Mouse (Mus musculus) hindbrain, embryonic 16.5 days (tissue): ENCODE results near the gene Sag. TPM values are rescaled to one million over a fixed set of nuclear protein-coding genes. Genes with fewer than 3 reads are reported as not detected.

Experiments used
- ATAC-seq: fragments of 200-750 bp; cut with Nextera tagmentation; 2 replicates; pipeline ENCODE4 v1.8.0; 2017; ENCODE audit warnings: moderate TSS enrichment, moderate library complexity
- H3K27ac ChIP-seq: fragments of 300-500 bp; sonication (generic); 2 replicates; pipeline ENCODE4 v1.5.1; 2014; ENCODE audit warnings: low read depth, mild to moderate bottlenecking, control low read depth, low read length, moderate library complexity
- H3K27me3 ChIP-seq: fragments of 300-500 bp; sonication (generic); replicated peaks from 2 replicates; pipeline ENCODE4 v1.6.1; 2014; ENCODE audit warnings: low read length; ENCODE audit not compliant: control insufficient read depth, insufficient read depth
- H3K36me3 ChIP-seq: fragments of 300-500 bp; sonication (generic); 2 replicates; pipeline ENCODE4 v1.6.1; 2014; ENCODE audit warnings: mild to moderate bottlenecking, low read length, moderate library complexity, mixed read lengths; ENCODE audit not compliant: control insufficient read depth, insufficient read depth
- H3K4me1 ChIP-seq: fragments of 300-500 bp; sonication (generic); 2 replicates; pipeline ENCODE4 v1.6.1; 2014; ENCODE audit warnings: low read depth, low read length; ENCODE audit not compliant: control insufficient read depth, insufficient read depth
- H3K4me2 ChIP-seq: fragments of 300-500 bp; sonication (generic); 2 replicates; pipeline ENCODE4 v1.6.1; 2014; ENCODE audit warnings: mild to moderate bottlenecking, low read length, control low read depth, moderate library complexity
- H3K4me3 ChIP-seq: fragments of 300-500 bp; sonication (generic); 2 replicates; pipeline ENCODE4 v1.5.1; 2014; ENCODE audit warnings: mild to moderate bottlenecking, low read length, control low read depth, moderate library complexity
- H3K9ac ChIP-seq: fragments of 300-500 bp; sonication (generic); 2 replicates; pipeline ENCODE4 v1.6.1; 2014; ENCODE audit warnings: low read depth, mild to moderate bottlenecking, control low read depth, low read length, moderate library complexity
- H3K9me3 ChIP-seq: fragments of 300-500 bp; sonication (generic); 2 replicates; pipeline ENCODE4 v1.6.1; 2014; ENCODE audit warnings: mild to moderate bottlenecking, low read length, moderate library complexity; ENCODE audit not compliant: control insufficient read depth
- WGBS: fragments of 180-500 bp; shearing (Covaris S2); extraction: QIAGEN DNeasy Blood & Tissue Kit; methylation state at CpG from one replicate; pipeline ENCODE4 v1.1.7; 2014; 5-methylcytosine and 5-hydroxymethylcytosine counted together
- polyA plus RNA-seq: library from polyadenylated mRNA; unstranded; fragments of >200 nt; fragmentation: Nextera tagmentation; extraction: Ambion mirVana; gene quantifications from 2 replicates; pipeline ENCODE4 v1.2.1, GENCODE M21; 2015

The Sag gene
- polyA plus RNA-seq, 1 experiment from 2014 or later: 1.7 TPM

DNA sequence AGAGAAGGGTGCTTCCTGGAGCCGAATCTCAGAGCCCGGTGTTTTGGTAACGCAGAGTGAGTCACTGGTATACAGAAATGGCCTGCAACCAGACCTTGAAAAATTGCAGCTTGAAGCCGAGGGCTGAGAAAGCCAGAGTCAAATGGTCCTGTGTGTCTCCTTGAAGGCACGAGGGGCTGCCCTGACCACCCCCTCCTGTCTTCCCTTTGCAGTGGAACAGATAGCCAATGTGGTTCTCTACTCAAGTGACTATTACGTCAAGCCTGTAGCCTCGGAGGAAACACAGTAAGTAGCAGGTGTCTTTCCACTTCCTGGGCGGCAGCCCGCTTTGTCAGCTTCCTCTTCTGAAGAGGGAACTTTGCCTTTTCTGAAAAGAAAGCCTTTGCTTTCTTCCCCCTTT is 24.7 kb downstream of the Sag start:
- no peak overlapping the region for H3K4me3 ChIP-seq
- no peak for ATAC-seq
- WGBS: 77% methylated on average over 9 of the region's 9 CpGs
- H3K4me1 ChIP-seq: no peaks in the 10 kb centered on the region
- H3K9ac ChIP-seq: no peak overlapping the region
- no peaks in the 10 kb centered on the region for H3K36me3 ChIP-seq
- H3K27ac ChIP-seq: no peak overlapping the region
- H3K4me2 ChIP-seq: no peak overlapping the region
- no peaks in the 10 kb centered on the region for H3K27me3 ChIP-seq
- no peaks in the 10 kb centered on the region for H3K9me3 ChIP-seq

DNA sequence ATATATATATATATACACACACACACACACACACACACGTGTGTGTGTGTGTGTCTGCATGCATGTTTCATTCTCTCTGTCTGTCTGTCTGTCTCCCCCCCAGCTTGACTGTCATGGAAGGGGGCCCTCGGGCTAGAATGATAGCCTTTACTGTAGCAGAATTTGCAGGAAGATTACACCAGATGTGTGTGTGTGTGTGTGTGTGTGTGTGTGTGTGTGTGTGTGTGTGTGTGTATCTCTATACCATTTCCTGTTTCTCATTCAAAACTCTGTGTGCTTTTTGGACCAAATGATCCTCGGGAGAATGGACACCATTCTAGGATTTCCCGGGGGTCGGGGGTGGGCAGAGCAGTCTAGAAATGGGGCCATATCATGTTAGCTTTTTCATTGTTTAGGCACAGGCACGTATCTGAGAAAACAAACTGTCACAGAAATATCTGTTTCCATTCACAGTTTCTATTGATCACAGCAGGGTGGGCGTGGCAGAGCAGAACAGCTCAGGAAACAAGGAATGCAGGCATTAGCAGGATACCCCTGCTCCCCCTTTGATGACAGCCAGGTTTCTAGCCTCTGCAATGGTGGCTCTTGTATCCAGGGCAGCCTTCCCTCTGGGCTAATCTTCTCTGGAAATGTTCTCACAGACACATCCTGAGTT is 25.6 kb downstream of the Sag start:
- H3K9ac ChIP-seq: no peak overlapping the region
- WGBS: 48% methylated on average over 7 of the region's 7 CpGs
- no peak overlapping the region for H3K4me3 ChIP-seq
- no peaks in the 10 kb centered on the region for H3K36me3 ChIP-seq
- H3K27ac ChIP-seq: no peak overlapping the region
- no peaks in the 10 kb centered on the region for H3K9me3 ChIP-seq
- H3K27me3 ChIP-seq: no peaks in the 10 kb centered on the region
- H3K4me2 ChIP-seq: no peak overlapping the region
- ATAC-seq: no peak
- H3K4me1 ChIP-seq: no peaks in the 10 kb centered on the region

DNA sequence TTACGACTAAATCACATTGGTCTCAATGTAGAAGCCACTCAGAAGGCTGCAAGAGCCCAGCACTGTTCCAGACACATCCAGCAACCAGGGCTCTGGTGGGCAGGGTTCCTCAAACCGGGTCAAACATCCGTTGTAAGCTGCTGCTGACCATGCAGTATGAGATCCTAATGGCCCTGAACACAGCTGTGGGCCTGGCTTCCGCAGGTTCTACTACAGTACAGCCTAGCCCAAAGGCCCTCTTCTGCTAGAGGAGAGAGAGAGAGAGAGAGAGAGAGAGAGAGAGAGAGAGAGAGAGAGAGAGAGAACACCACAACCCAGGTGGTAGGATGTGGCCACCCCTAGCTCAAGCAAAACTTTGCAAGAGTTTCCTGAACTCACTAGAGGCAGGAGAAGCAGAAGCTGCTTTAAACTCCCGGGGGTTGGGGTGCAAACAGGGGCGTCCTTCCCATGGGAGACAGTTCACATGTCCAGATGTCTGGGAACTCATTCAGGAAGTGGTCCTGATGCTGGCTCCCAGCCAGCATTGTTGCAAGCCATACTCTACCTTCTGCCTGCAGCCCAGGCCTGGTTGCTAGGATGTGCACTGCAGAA is 26.2 kb downstream of the Sag start:
- no peaks in the 10 kb centered on the region for H3K4me1 ChIP-seq
- no peak for ATAC-seq
- H3K9ac ChIP-seq: no peak overlapping the region
- WGBS: 52% methylated on average over 6 of the region's 6 CpGs
- H3K36me3 ChIP-seq: no peaks in the 10 kb centered on the region
- no peak overlapping the region for H3K4me3 ChIP-seq
- no peak overlapping the region for H3K27ac ChIP-seq
- H3K4me2 ChIP-seq: no peak overlapping the region
- no peaks in the 10 kb centered on the region for H3K27me3 ChIP-seq
- H3K9me3 ChIP-seq: no peaks in the 10 kb centered on the region

DNA sequence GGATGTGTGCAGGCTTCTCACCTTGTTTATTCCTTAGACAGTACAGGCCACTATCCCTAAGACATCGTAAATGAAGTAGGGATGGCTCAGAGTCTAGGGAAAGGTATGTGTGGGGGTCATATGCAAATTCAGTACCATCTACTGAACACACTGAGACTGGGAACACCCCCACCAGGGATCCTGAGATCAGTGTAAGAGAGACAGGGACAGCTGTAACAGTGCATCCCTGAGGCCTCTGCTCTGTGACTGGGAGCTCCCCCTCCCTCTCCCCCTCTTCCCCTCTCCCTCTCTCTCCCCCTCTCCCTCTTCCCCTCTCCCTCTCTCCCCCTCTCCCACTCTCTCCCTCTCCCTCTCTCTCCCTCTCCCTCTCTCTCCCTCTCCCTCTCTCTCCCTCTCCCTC is 33.0 kb downstream of the Sag start:
- ATAC-seq: no peak
- H3K4me1 ChIP-seq: no peaks in the 10 kb centered on the region
- no peaks in the 10 kb centered on the region for H3K27me3 ChIP-seq
- no peaks in the 10 kb centered on the region for H3K9me3 ChIP-seq
- no peak overlapping the region for H3K9ac ChIP-seq
- no peaks in the 10 kb centered on the region for H3K36me3 ChIP-seq
- no peak overlapping the region for H3K4me3 ChIP-seq
- H3K27ac ChIP-seq: no peak overlapping the region
- H3K4me2 ChIP-seq: no peak overlapping the region
- WGBS: 74% methylated on average over 1 of the region's 1 CpGs

DNA sequence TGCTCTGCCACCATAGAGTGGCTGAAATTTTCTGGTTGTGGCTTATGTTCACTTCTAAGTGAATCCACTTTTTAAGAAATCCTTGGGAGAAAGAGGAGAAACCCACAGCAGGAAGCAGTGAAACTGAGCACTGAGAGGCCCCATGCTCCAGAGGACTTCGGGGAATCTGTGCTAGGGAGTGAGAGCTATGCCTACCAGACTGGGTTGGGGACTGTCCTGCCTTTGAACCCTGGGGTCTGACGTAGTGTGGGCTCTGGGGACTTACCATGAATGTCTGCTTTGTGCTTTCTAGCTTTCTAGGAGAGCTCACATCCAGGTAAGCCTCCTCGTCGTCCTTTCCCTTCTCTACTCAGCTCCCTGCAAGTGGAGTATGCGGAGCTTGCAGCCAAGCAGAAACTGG is 33.5 kb downstream of the Sag start:
- H3K36me3 ChIP-seq: no peaks in the 10 kb centered on the region
- 60% methylated on average over 5 of the region's 5 CpGs for WGBS
- no peak overlapping the region for H3K4me2 ChIP-seq
- H3K27ac ChIP-seq: no peak overlapping the region
- H3K27me3 ChIP-seq: no peaks in the 10 kb centered on the region
- no peak overlapping the region for H3K9ac ChIP-seq
- H3K9me3 ChIP-seq: no peaks in the 10 kb centered on the region
- no peak for ATAC-seq
- no peaks in the 10 kb centered on the region for H3K4me1 ChIP-seq
- no peak overlapping the region for H3K4me3 ChIP-seq

DNA sequence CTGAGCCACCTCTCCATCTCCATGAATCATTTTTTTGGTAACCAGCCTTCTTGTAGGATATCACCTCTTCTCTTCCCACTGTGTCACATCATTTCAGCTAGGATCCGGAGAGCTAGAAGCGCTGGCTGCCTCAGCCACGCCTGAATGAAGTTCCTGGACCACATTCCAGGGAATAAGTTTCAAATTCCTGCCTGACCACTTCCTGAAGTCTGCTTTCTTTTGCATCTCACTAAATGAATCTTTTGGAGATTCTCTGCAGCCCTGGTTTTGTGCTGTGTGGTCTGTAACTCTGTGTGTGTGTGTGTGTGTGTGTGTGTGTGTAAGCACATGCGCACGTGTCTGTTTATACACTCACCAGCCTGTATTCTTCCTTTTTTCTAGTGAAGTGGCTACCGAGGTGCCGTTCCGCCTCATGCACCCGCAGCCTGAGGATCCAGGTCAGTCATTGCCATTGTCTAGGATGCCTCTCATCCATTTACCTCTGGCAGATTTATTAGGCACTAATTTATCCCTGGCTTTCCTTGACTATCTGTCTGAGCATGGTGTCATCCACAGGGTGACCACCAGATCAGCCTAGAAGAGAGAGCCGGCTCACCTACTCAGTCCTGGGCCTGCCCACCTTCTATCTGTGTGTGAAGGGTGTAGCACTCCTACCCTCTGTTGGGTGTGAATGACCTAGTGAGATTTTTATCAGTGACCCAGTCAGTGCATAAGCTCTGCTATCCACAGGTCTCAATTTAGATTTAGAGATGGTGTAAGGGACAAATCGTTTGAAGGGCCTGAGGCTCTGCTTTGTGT is 37.1 kb downstream of the Sag start:
- no peaks in the 10 kb centered on the region for H3K9me3 ChIP-seq
- no peaks in the 10 kb centered on the region for H3K36me3 ChIP-seq
- no peaks in the 10 kb centered on the region for H3K27me3 ChIP-seq
- WGBS: 77% methylated on average over 11 of the region's 11 CpGs
- no peak overlapping the region for H3K4me2 ChIP-seq
- no peaks in the 10 kb centered on the region for H3K4me1 ChIP-seq
- no peak for ATAC-seq
- no peak overlapping the region for H3K9ac ChIP-seq
- H3K4me3 ChIP-seq: no peak overlapping the region
- H3K27ac ChIP-seq: no peak overlapping the region

DNA sequence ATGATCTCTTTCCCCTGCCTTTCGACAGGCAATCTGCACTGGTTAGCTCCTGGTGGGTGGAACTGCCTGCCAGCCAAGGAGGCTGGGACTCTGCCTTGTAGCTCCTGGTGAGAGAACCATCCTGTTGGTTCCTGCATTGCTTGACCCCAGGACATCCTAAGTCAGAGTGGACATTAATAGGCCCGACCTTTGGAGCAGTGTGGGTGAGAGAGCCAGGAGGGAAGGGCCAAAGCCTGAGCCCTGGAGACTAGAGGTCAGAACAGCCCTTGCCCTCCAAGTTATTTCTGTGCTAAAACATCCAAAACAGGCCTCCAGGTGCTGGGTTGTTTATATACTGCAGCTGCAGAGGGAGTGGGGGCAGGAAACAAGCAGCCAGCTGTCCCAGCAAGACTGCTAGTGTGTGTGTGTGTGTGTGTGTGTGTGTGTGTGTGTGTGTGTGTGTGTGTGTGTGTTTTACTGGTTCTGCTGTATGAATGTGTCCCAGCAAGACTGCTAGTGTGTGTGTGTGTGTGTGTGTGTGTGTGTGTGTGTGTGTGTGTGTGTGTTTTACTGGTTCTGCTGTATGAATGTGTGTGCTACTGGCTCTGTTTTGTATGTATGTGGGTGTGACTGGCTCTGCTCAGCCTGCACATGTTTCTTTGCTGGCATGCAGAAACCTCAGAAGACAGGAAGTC is 43.5 kb downstream of the Sag start:
- Histone ChIP-seq H3K36me3 (no peaks in the 10 kb centered on the region), H3K4me3 (no peak overlapping the region), H3K27me3 (no peaks in the 10 kb centered on the region), H3K9me3 (no peaks in the 10 kb centered on the region), H3K4me2 (no peak overlapping the region), H3K27ac (no peak overlapping the region), H3K9ac (no peak overlapping the region), H3K4me1 (no peaks in the 10 kb centered on the region; the same call in 1 of the 2 replicates)
- no peak for ATAC-seq
- WGBS: 64% methylated on average over 2 of the region's 2 CpGs

DNA sequence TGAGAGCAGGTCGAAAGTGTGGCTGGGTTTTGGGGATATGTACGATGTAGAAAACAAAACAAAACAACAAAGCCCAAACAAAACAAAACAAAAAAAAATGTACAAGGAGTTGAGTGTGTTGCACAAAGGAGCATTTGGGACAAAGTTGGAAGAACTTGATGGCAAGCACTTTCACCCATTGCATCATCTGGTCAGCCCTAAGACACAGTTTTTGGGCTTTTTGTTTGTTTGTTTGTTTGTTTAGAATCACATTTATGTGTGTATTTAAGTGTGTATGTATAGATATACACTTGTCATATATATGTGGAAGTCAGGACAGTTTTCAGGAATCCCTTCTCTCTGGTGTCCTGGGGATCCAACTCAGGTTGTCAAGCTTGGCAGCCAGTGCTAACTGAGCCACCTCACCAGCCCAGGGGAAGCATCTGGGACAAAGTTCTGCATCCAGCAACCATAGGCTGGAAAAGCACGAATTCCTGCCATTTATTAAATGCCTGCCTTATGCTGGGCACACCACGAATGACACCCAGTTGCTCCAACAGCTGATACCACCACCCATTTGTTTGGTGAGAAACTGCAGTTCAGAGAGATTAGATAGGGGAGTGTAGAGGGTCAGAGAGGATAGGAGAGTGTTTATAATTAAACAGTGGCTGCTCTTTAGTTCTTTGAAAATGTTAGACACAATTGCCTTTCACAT is 44.1 kb downstream of the Sag start:
- no peaks in the 10 kb centered on the region for H3K9me3 ChIP-seq
- H3K4me1 ChIP-seq: peaks cover 3% of the 10 kb centered on the region
- ATAC-seq: no peak
- H3K9ac ChIP-seq: no peak overlapping the region
- H3K4me2 ChIP-seq: no peak overlapping the region
- no peak overlapping the region for H3K4me3 ChIP-seq
- H3K36me3 ChIP-seq: no peaks in the 10 kb centered on the region
- WGBS: 60% methylated on average over 4 of the region's 4 CpGs
- H3K27me3 ChIP-seq: no peaks in the 10 kb centered on the region
- H3K27ac ChIP-seq: no peak overlapping the region
